Mouse (Mus musculus): Measurements from ENCODE around the gene Rgs9.

DNA sequence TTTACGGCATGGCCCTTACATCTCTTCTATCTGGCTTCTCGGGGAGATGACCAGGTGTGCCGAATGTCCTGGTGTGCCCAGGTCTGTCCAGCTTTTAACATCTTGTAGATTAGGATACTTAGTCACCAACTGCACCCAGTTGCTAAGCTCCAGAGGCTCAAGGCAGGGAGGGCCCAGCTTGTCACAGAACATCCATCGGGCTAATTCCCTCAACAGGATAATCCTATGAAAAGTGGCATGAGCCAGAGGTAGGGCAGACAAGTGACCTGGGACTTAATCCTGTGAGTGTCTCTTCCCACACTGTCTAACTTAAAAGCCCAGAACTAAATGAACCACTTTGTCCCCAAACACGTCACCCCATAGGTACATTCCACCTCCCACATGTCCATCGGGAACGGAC lies 898 bp downstream of the Rgs9 start:
- TF ChIP-seq CTCF (IDR thresholded peaks at IDR 0.05; ENCODE audit: extremely low read depth, insufficient read depth, insufficient read length, insufficient replicate concordance) = no peak
- no peak for TF ChIP-seq POLR2A (IDR thresholded peaks at IDR 0.05; ENCODE audit: low read depth, low read length)

Data from spleen, adult 2 months (tissue).